In genomic region chr11:109439829-109440340, GRCm38 (mm10) we compare ENCODE assay signal across 8 mouse cellular contexts. TPM values are rescaled to one million over a fixed set of nuclear protein-coding genes. Genes with fewer than 3 reads are reported as not detected.
DNase-seq lines count a peak whose midpoint lies in the region; ATAC-seq and TF ChIP-seq lines count a peak whose summit lies in the region.

No protein-coding gene starts in this region.

- peak overlapping the region; percentile 38 for H3K4me3 ChIP-seq in hindbrain, embryonic 12.5 days
- H3K4me3 ChIP-seq in thymus, adult 2 months (ENCODE audit: control insufficient read depth, insufficient read depth, low read length) = peak overlapping the region; percentile 53

- H3K36me3 ChIP-seq in hindbrain, embryonic 12.5 days = peaks cover 32% of the 10 kb centered on the region
- H3K36me3 ChIP-seq in thymus, adult 2 months (ENCODE audit: control insufficient read depth, insufficient read depth, low read length) = peaks cover 2% of the 10 kb centered on the region; the same call in 1 of the 2 replicates

- H3K27ac ChIP-seq in hindbrain, embryonic 12.5 days = no peak overlapping the region
- peak overlapping the region; percentile 38 for H3K27ac ChIP-seq in thymus, adult 2 months (ENCODE audit: control insufficient read depth, insufficient read depth, low read length)

- WGBS in hindbrain, embryonic 12.5 days = 2% methylated on average over 32 of the region's 32 CpGs
- WGBS in thymus, adult 2 months = 2% methylated on average over 32 of the region's 32 CpGs

- peaks cover 8% of the 10 kb centered on the region; the same call in 1 of the 2 replicates for H3K27me3 ChIP-seq in hindbrain, embryonic 12.5 days
- H3K27me3 ChIP-seq in thymus, adult 2 months (ENCODE audit: control insufficient read depth, insufficient read depth, low read length) = no peaks in the 10 kb centered on the region

- TF ChIP-seq POLR2A in thymus, adult 2 months (IDR thresholded peaks at IDR 0.05; ENCODE audit: control insufficient read depth, extremely low read depth, insufficient read depth, low read length, poor library complexity) = no peak

- peak overlapping the region; percentile 67 for H3K4me2 ChIP-seq in hindbrain, embryonic 12.5 days (replicated peaks)

- peak; percentile 81 for DNase-seq in Muller cell, postnatal 12 days (ENCODE audit: inconsistent ontology term)
- peak; percentile 68 to 72 for DNase-seq in cerebellum, postnatal 14 days
- DNase-seq in frontal cortex, postnatal 14 days (ENCODE audit: low spot score in 2 of 2) = peak; percentile 34 to 45
- peak; percentile 53 to 58 for DNase-seq in layer of hippocampus, postnatal 14 days (ENCODE audit: low spot score in 2 of 2)
- DNase-seq in lung, postnatal 10 days = peak; percentile 88
- DNase-seq in ovary, postnatal 10 days (ENCODE audit: low spot score) = peak; percentile 35
- DNase-seq in thymus, adult 2 months = peak; percentile 84

- H3K9me3 ChIP-seq in hindbrain, embryonic 12.5 days (replicated peaks) = no peaks in the 10 kb centered on the region

- peak; percentile 58 for ATAC-seq in hindbrain, embryonic 12.5 days (ENCODE audit: low FRiP score)

- H3K4me1 ChIP-seq in hindbrain, embryonic 12.5 days = peaks cover 7% of the 10 kb centered on the region; the same call in 1 of the 2 replicates
- peaks cover 14% of the 10 kb centered on the region for H3K4me1 ChIP-seq in thymus, adult 2 months (replicated peaks; ENCODE audit: control insufficient read depth, insufficient read depth, low read length)

- peak overlapping the region; percentile 64 for H3K9ac ChIP-seq in hindbrain, embryonic 12.5 days

- no peak for TF ChIP-seq CTCF in thymus, adult 2 months (IDR thresholded peaks at IDR 0.05; ENCODE audit: borderline replicate concordance, control insufficient read depth, extremely low read depth, insufficient read depth, low read length, poor library complexity)

RNA-seq across cellular contexts. Expression of gene Amz2, which starts 14.1 kb away (rescaled TPM):
- 44.1 and 45.7 TPM in 2 replicates for polyA plus RNA-seq in hindbrain, embryonic 12.5 days (2016; fragmentation: Nextera tagmentation; extraction: Ambion mirVana)
- 10 to 100 TPM; 70.6 to 75.2 TPM for total RNA-seq in layer of hippocampus, postnatal 14 days (2021)
- polyA plus RNA-seq in thymus, adult 2 months (2012; rRNA removed) = 55.9 and 75.3 TPM in 2 replicates

RNA-seq across cellular contexts. Expression of gene 9930022D16Rik, which starts 26.2 kb away (rescaled TPM):
- polyA plus RNA-seq in hindbrain, embryonic 12.5 days (2016; fragmentation: Nextera tagmentation; extraction: Ambion mirVana) = not detected in 2 replicates
- total RNA-seq in layer of hippocampus, postnatal 14 days (2021) = not detected
- polyA plus RNA-seq in thymus, adult 2 months (2012; rRNA removed) = not detected in 2 replicates

RNA-seq across cellular contexts. Expression of gene Arsg, which starts 33.3 kb away (rescaled TPM):
- polyA plus RNA-seq in hindbrain, embryonic 12.5 days (2016; fragmentation: Nextera tagmentation; extraction: Ambion mirVana) = 4.7 and 5.9 TPM in 2 replicates
- total RNA-seq in layer of hippocampus, postnatal 14 days (2021) = 10 to 100 TPM; 10.4 to 11.2 TPM
- polyA plus RNA-seq in thymus, adult 2 months (2012; rRNA removed) = 3.9 and 4.0 TPM in 2 replicates

RNA-seq across cellular contexts. Expression of gene Slc16a6, which starts 33.5 kb away (rescaled TPM):
- polyA plus RNA-seq in hindbrain, embryonic 12.5 days (2016; fragmentation: Nextera tagmentation; extraction: Ambion mirVana) = 4.0 and 4.6 TPM in 2 replicates
- 10 to 100 TPM in 1 of 2 experiments, 1 to 10 TPM in 1; 9.6 to 12.1 TPM for total RNA-seq in layer of hippocampus, postnatal 14 days (2021)
- 9.0 and 11.2 TPM in 2 replicates for polyA plus RNA-seq in thymus, adult 2 months (2012; rRNA removed)

Comparison
In these comparisons a context has a peak if more than half of its experiments do, and no peak if none do; other contexts are left out.
1. DNase-seq: peak in every context shown above with its lines; median percentile 88 in lung, postnatal 10 days; 84 in thymus, adult 2 months; 81 in Muller cell, postnatal 12 days; 70 in cerebellum, postnatal 14 days; 56 in layer of hippocampus, postnatal 14 days; 40 in frontal cortex, postnatal 14 days; 35 in ovary, postnatal 10 days.